Mouse (Mus musculus): ENCODE results near the gene Papolb. TPM values are rescaled to one million over a fixed set of nuclear protein-coding genes. Genes with fewer than 3 reads are reported as not detected.
A peak's percentile ranks its signal among the peaks of the same experiment; 100 is the strongest.

The Papolb gene
- polyA plus RNA-seq, 1 experiment from 2014 or later: 0.08 TPM

GRCm38 (mm10) chr5:142512112-142512511 lies 17.8 kb downstream of the Papolb start:
- no peak for ATAC-seq (replicated peaks)
- Histone ChIP-seq H3K4me2 (replicated peaks) (no peak overlapping the region), H3K9ac (replicated peaks) (no peak overlapping the region), H3K4me1 (peaks cover 17% of the 10 kb centered on the region), H3K27me3 (no peaks in the 10 kb centered on the region), H3K27ac (replicated peaks) (no peak overlapping the region), H3K36me3 (no peaks in the 10 kb centered on the region), H3K4me3 (no peak overlapping the region), H3K9me3 (no peaks in the 10 kb centered on the region)
- 80% methylated on average over 4 of the region's 4 CpGs for WGBS

GRCm38 (mm10) chr5:142510061-142510414 lies 19.8 kb downstream of the Papolb start:
- Histone ChIP-seq H3K4me3 (no peak overlapping the region), H3K36me3 (no peaks in the 10 kb centered on the region), H3K9me3 (no peaks in the 10 kb centered on the region), H3K4me1 (peaks cover 17% of the 10 kb centered on the region), H3K4me2 (replicated peaks) (no peak overlapping the region), H3K27ac (replicated peaks) (peak overlapping the region; percentile 75), H3K9ac (replicated peaks) (0 out of 2 replicates have a peak overlapping the region, but pooled peaks have one; percentile 52), H3K27me3 (no peaks in the 10 kb centered on the region)
- ATAC-seq (replicated peaks): no peak
- 39% methylated on average over 7 of the region's 7 CpGs for WGBS

- WGBS: 13% methylated on average over 15 of the region's 15 CpGs
- Histone ChIP-seq H3K27ac (replicated peaks) (peak overlapping the region; percentile 75), H3K4me3 (peak overlapping the region; percentile 19), H3K9me3 (no peaks in the 10 kb centered on the region), H3K36me3 (no peaks in the 10 kb centered on the region), H3K4me2 (replicated peaks) (peak overlapping the region; percentile 35), H3K9ac (replicated peaks) (peak overlapping the region; percentile 52), H3K27me3 (no peaks in the 10 kb centered on the region), H3K4me1 (peaks cover 17% of the 10 kb centered on the region)
- ATAC-seq (replicated peaks): peak; percentile 39; the same call in 1 of the 2 replicates
These were observed 20.5 kb downstream of the Papolb start for GRCm38 (mm10) chr5:142509141-142510060.

GRCm38 (mm10) chr5:142505695-142506423 lies 24.0 kb downstream of the Papolb start:
- Histone ChIP-seq H3K4me1 (peaks cover 17% of the 10 kb centered on the region), H3K27me3 (no peaks in the 10 kb centered on the region), H3K9ac (replicated peaks) (no peak overlapping the region), H3K4me2 (replicated peaks) (no peak overlapping the region), H3K27ac (replicated peaks) (no peak overlapping the region), H3K4me3 (no peak overlapping the region), H3K36me3 (no peaks in the 10 kb centered on the region), H3K9me3 (no peaks in the 10 kb centered on the region)
- ATAC-seq (replicated peaks): no peak
- WGBS: 82% methylated on average over 3 of the region's 3 CpGs

DNA sequence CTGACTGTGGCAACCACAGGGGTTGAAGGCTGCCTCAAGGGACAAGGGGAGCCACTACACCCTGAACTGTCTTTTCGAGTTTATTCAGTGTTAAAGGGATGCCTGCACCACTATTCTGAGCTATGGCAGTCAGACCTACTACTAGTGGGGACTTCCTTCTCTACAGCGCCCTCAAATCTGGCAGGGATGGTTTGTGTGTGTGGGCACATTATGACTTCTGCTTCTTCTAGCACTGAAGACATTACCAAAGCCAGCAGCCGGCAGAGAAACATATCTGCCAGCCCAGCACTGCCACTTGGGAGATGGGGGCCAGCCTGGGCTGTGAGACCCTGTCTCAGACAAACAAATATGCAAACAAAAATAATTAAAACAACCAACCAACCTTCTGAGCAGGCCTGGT lies 25.7 kb downstream of the Papolb start:
- Histone ChIP-seq H3K9me3 (no peaks in the 10 kb centered on the region), H3K27me3 (no peaks in the 10 kb centered on the region), H3K27ac (replicated peaks) (no peak overlapping the region), H3K4me2 (replicated peaks) (no peak overlapping the region), H3K9ac (replicated peaks) (no peak overlapping the region), H3K4me3 (no peak overlapping the region), H3K36me3 (no peaks in the 10 kb centered on the region), H3K4me1 (peaks cover 6% of the 10 kb centered on the region)
- 78% methylated on average over 3 of the region's 3 CpGs for WGBS
- no peak for ATAC-seq (replicated peaks)

DNA sequence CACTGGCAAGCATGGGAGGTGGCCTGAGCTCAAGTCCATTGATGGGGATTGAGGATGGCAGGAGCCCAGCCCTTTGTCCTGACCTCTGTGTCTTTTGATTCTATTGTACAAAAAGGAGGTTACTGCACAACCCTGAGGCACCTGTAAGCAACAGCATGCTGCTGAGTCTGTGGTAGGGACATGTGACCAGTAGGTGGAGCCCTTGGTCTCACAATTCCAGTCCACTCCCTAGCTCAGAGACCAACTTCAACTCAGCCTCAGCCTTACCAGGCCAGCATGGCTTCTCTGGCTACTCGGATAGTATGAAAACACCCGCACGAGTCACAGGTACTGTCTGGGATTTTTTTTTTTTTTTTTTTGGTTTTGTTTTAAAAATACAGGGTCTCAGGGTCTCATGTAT lies 27.5 kb downstream of the Papolb start:
- Histone ChIP-seq H3K9ac (replicated peaks) (no peak overlapping the region), H3K4me2 (replicated peaks) (no peak overlapping the region), H3K36me3 (no peaks in the 10 kb centered on the region), H3K27me3 (no peaks in the 10 kb centered on the region), H3K4me3 (no peak overlapping the region), H3K9me3 (no peaks in the 10 kb centered on the region), H3K4me1 (no peaks in the 10 kb centered on the region), H3K27ac (replicated peaks) (no peak overlapping the region)
- ATAC-seq (replicated peaks): peak; percentile 86
- WGBS: 4% methylated on average over 3 of the region's 3 CpGs

GRCm38 (mm10) chr5:142500918-142501317 lies 29.0 kb downstream of the Papolb start:
- Histone ChIP-seq H3K27ac (replicated peaks) (no peak overlapping the region), H3K9me3 (no peaks in the 10 kb centered on the region), H3K4me1 (no peaks in the 10 kb centered on the region), H3K4me2 (replicated peaks) (no peak overlapping the region), H3K9ac (replicated peaks) (no peak overlapping the region), H3K36me3 (no peaks in the 10 kb centered on the region), H3K27me3 (no peaks in the 10 kb centered on the region), H3K4me3 (no peak overlapping the region)
- ATAC-seq (replicated peaks): no peak
- WGBS: 81% methylated on average over 10 of the region's 10 CpGs

DNA sequence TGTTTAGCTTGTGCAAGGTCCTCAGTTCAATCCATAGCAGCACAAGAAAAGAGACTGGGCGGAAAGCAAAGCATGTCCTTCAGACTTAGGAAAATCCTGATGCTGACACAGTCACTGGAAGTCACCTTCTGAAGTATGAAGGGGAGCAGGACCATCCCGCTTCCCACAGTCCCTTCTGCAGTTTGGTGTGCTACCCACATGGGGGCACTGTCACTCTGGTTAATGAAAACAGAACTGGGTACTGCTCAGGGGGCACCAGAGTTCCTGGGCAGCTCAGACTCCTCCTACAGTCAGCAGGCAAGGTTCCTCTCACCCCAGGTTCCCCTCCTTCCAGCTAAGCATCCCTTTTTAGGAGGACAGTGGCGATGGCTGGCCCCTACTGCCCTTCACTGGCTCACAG lies 30.9 kb downstream of the Papolb start:
- no peaks in the 10 kb centered on the region for H3K9me3 ChIP-seq
- H3K9ac ChIP-seq (replicated peaks): no peak overlapping the region
- no peak overlapping the region for H3K27ac ChIP-seq (replicated peaks)
- 23% methylated on average over 3 of the region's 3 CpGs for WGBS
- no peaks in the 10 kb centered on the region for H3K36me3 ChIP-seq
- H3K4me3 ChIP-seq: no peak overlapping the region
- H3K27me3 ChIP-seq: no peaks in the 10 kb centered on the region
- no peak for ATAC-seq (replicated peaks)
- no peaks in the 10 kb centered on the region for H3K4me1 ChIP-seq
- H3K4me2 ChIP-seq (replicated peaks): no peak overlapping the region

GRCm38 (mm10) chr5:142495321-142496096 lies 34.4 kb downstream of the Papolb start:
- ATAC-seq (replicated peaks): no peak
- H3K4me1 ChIP-seq: no peaks in the 10 kb centered on the region

GRCm38 (mm10) chr5:142493307-142493706 lies 36.6 kb downstream of the Papolb start:
- H3K27ac ChIP-seq (replicated peaks): no peak overlapping the region
- H3K4me1 ChIP-seq: no peaks in the 10 kb centered on the region
- no peaks in the 10 kb centered on the region for H3K9me3 ChIP-seq
- H3K4me2 ChIP-seq (replicated peaks): no peak overlapping the region
- WGBS: 85% methylated on average over 3 of the region's 3 CpGs
- no peak overlapping the region for H3K4me3 ChIP-seq
- H3K9ac ChIP-seq (replicated peaks): no peak overlapping the region
- no peaks in the 10 kb centered on the region for H3K36me3 ChIP-seq
- no peak for ATAC-seq (replicated peaks)
- H3K27me3 ChIP-seq: no peaks in the 10 kb centered on the region

More at GRCm38 (mm10) chr5:142495321-142496096, 34.4 kb downstream of the Papolb start:
- Histone ChIP-seq H3K27ac (replicated peaks) (no peak overlapping the region), H3K4me2 (replicated peaks) (no peak overlapping the region), H3K9me3 (no peaks in the 10 kb centered on the region), H3K9ac (replicated peaks) (no peak overlapping the region), H3K27me3 (no peaks in the 10 kb centered on the region), H3K4me3 (no peak overlapping the region), H3K36me3 (no peaks in the 10 kb centered on the region)
- WGBS: 50% methylated on average over 14 of the region's 14 CpGs

DNA sequence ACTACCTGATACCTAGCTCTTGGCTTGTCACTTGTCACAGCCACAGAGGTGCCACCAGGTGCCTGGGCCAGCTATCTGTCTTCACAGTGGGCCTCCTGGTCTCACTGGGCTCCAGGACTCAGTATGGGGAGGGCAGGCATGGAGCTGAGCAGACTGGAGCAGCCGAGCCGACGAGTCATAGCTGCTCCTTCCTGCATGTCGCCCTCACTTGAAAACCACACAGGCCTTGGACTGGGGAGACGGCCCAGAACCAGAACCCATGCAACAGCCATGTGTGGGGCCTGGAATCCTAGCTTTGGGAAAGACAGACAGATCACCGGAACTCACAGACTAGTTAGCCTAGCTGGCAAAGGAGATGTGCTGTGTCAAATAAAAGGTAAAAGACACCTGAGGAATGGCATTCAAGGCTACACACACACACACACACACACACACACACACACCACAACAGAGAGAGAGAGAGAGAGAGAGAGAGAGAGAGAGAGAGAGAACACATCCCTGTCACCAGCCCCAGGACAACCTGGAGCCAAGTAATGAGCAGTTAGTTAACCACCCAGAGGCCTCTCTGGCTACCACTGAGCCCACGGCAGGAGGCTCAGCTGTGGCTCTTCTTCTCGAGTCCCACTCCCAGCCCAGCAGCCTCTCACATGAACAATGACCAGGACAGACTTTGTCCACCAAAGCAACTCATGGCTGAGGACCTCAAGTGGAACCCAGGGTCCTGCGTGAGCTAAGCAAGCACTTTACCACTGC lies 39.7 kb downstream of the Papolb start:
- Histone ChIP-seq H3K27me3 (no peaks in the 10 kb centered on the region), H3K4me2 (replicated peaks) (no peak overlapping the region), H3K9me3 (no peaks in the 10 kb centered on the region), H3K4me1 (no peaks in the 10 kb centered on the region), H3K9ac (replicated peaks) (no peak overlapping the region), H3K4me3 (no peak overlapping the region), H3K36me3 (no peaks in the 10 kb centered on the region), H3K27ac (replicated peaks) (no peak overlapping the region)
- WGBS: 74% methylated on average over 9 of the region's 9 CpGs
- no peak for ATAC-seq (replicated peaks)
